Mouse (Mus musculus): Measurements from ENCODE around the gene Crip2.

DNA sequence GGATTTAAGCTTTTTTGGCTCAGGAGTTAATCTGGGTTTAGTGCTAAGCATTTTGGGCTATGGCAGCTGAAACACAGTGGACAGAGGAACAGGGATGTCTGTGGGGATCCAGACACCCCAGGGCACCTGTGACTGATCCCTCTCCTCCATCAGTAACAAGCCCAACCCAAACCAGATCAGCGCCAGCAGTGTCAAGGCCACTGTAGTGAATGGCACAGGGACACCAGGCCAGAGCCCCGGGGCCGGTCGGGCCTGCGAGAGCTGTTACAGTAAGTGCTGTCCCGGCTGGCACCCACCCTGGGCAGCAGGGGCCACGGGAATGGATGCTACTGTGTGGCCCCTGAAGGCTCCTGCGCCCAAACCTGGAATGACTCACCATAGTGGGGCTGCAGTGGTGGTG lies 9.3 kb upstream of the Crip2 start:
- TF ChIP-seq POLR2A (IDR thresholded peaks at IDR 0.05; ENCODE audit: low read depth, low read length) (no peak), CTCF (IDR thresholded peaks at IDR 0.05; ENCODE audit: extremely low read depth, insufficient read depth, insufficient read length, insufficient replicate concordance) (no peak)

Measured in spleen, adult 2 months (tissue).